Mouse (Mus musculus) adrenal gland, adult 10 weeks (tissue): ENCODE measurements around the gene Egf. TPM values are rescaled to one million over a fixed set of nuclear protein-coding genes. Genes with fewer than 3 reads are reported as not detected.

Source experiments
- polyA plus RNA-seq: library from polyadenylated mRNA; stranded (reverse); fragments of 350-450 nt; fragmentation: Illumina TruSeq; extraction: RNeasy Lipid Tissue Mini Kit (QIAGEN cat#74804); gene quantifications from one replicate; pipeline ENCODE4 v1.2.3, GENCODE M21; 2014; ENCODE audit warnings: low read depth, low replicate concordance

Egf gene
- 0.99 TPM for polyA plus RNA-seq

GRCm38 (mm10) chr3:129754650-129755604 lies at the start of gene Egf:
Gene Egf, minus strand, starts transcription at chr3:129755316.

GRCm38 (mm10) chr3:129803765-129804164 lies 48.6 kb upstream of the Egf start, which contains the start of gene Lrit3:
Gene Lrit3, minus strand, starts transcription at chr3:129804030.

Other genes starting within 250 kb of the Egf start
- 98.0 TPM for gene Elovl6, start 223.0 kb downstream of the Egf start, polyA plus RNA-seq
- gene Lrit3, start 48.7 kb upstream of the Egf start, polyA plus RNA-seq: not detected
- gene Rrh, start 67.3 kb upstream of the Egf start, polyA plus RNA-seq: not detected
- gene Gar1, start 76.1 kb upstream of the Egf start, polyA plus RNA-seq: 63.6 TPM
- not detected for gene Cfi, start 80.6 kb upstream of the Egf start, polyA plus RNA-seq
- 41.8 TPM for gene Pla2g12a, start 123.3 kb upstream of the Egf start, polyA plus RNA-seq
- 52.0 TPM for gene Casp6, start 146.1 kb upstream of the Egf start, polyA plus RNA-seq
- gene Mcub, start 214.9 kb upstream of the Egf start, polyA plus RNA-seq: 18.7 TPM